Mouse (Mus musculus) forebrain, embryonic 12.5 days (tissue): ENCODE measurements at regions not wholly inside any gene's neighbourhood (a gene's known extent, or its start where the extent isn't known, plus 50 kb on each side); places are given as distances from the start of the nearest gene placed in this dataset.

Experiments
- ATAC-seq: fragments of 200-750 bp; cut with Nextera tagmentation; 2 replicates; pipeline ENCODE4 v1.8.0; 2017; ENCODE audit warnings: moderate TSS enrichment; ENCODE audit not compliant: low FRiP score
- H3K27ac ChIP-seq: fragments of 300-500 bp; sonication (generic); 2 replicates; pipeline ENCODE4 v1.5.1; 2016; ENCODE audit warnings: mild to moderate bottlenecking
- H3K27me3 ChIP-seq: fragments of 300-500 bp; sonication (generic); 2 replicates; pipeline ENCODE4 v1.6.1; 2016; ENCODE audit warnings: mild to moderate bottlenecking
- H3K36me3 ChIP-seq: fragments of 300-500 bp; sonication (generic); replicated peaks from 2 replicates; pipeline ENCODE4 v1.6.1; 2016; ENCODE audit warnings: mild to moderate bottlenecking
- H3K4me1 ChIP-seq: fragments of 300-500 bp; sonication (generic); 2 replicates; pipeline ENCODE4 v1.6.1; 2016
- H3K4me2 ChIP-seq: fragments of 300-500 bp; sonication (generic); 2 replicates; pipeline ENCODE4 v1.6.1; 2016; ENCODE audit warnings: mild to moderate bottlenecking, moderate library complexity
- H3K4me3 ChIP-seq: fragments of 300-500 bp; sonication (generic); replicated peaks from 2 replicates; pipeline ENCODE4 v1.5.1; 2016; ENCODE audit warnings: mild to moderate bottlenecking
- H3K9ac ChIP-seq: fragments of 300-500 bp; sonication (generic); 2 replicates; pipeline ENCODE4 v1.6.1; 2016; ENCODE audit warnings: mild to moderate bottlenecking
- H3K9me3 ChIP-seq: fragments of 300-500 bp; sonication (generic); 2 replicates; pipeline ENCODE4 v1.6.1; 2016
- WGBS: fragments of 180-500 bp; shearing (Covaris S2); methylation state at CpG from one replicate; pipeline ENCODE4 v1.1.7; 2016; 5-methylcytosine and 5-hydroxymethylcytosine counted together

- no peak for ATAC-seq
- Histone ChIP-seq H3K36me3 (no peaks in the 10 kb centered on the region), H3K9me3 (no peaks in the 10 kb centered on the region), H3K4me2 (no peak overlapping the region), H3K4me3 (no peak overlapping the region), H3K27me3 (no peaks in the 10 kb centered on the region), H3K4me1 (peaks cover 5% of the 10 kb centered on the region; the same call in 1 of the 2 replicates), H3K27ac (no peak overlapping the region), H3K9ac (no peak overlapping the region)
- WGBS: 87% methylated on average over 2 of the region's 2 CpGs
These were observed 2982.4 kb upstream of the Lrrc6 start for GRCm38 (mm10) chr15:69483096-69483495.

GRCm38 (mm10) chr15:69481087-69481486 lies 2980.4 kb upstream of the Lrrc6 start:
- Histone ChIP-seq H3K4me3 (no peak overlapping the region), H3K4me1 (peaks cover 5% of the 10 kb centered on the region; the same call in 1 of the 2 replicates), H3K9ac (no peak overlapping the region), H3K36me3 (no peaks in the 10 kb centered on the region), H3K4me2 (no peak overlapping the region), H3K27me3 (no peaks in the 10 kb centered on the region), H3K27ac (no peak overlapping the region), H3K9me3 (no peaks in the 10 kb centered on the region)
- ATAC-seq: no peak
- 78% methylated on average over 3 of the region's 3 CpGs for WGBS

GRCm38 (mm10) chr15:69477050-69477449 lies 2976.3 kb upstream of the Lrrc6 start:
- no peaks in the 10 kb centered on the region for H3K9me3 ChIP-seq
- no peak overlapping the region for H3K9ac ChIP-seq
- H3K4me1 ChIP-seq: no peaks in the 10 kb centered on the region
- no peaks in the 10 kb centered on the region for H3K27me3 ChIP-seq
- no peak overlapping the region for H3K4me2 ChIP-seq
- no peak overlapping the region for H3K27ac ChIP-seq
- H3K36me3 ChIP-seq: no peaks in the 10 kb centered on the region
- 96% methylated on average over 3 of the region's 3 CpGs for WGBS
- ATAC-seq: no peak
- H3K4me3 ChIP-seq: no peak overlapping the region

- Histone ChIP-seq H3K9ac (no peak overlapping the region), H3K9me3 (no peaks in the 10 kb centered on the region), H3K4me3 (no peak overlapping the region), H3K27ac (no peak overlapping the region), H3K4me2 (no peak overlapping the region), H3K36me3 (no peaks in the 10 kb centered on the region), H3K4me1 (no peaks in the 10 kb centered on the region), H3K27me3 (no peaks in the 10 kb centered on the region)
- ATAC-seq: no peak
- WGBS: 84% methylated on average over 1 of the region's 1 CpGs
These were observed 2968.9 kb upstream of the Lrrc6 start for GRCm38 (mm10) chr15:69469566-69469965.

GRCm38 (mm10) chr15:69460581-69461194 lies 2960.0 kb upstream of the Lrrc6 start:
- WGBS: 90% methylated on average over 2 of the region's 2 CpGs
- Histone ChIP-seq H3K9ac (no peak overlapping the region), H3K9me3 (no peaks in the 10 kb centered on the region), H3K36me3 (no peaks in the 10 kb centered on the region), H3K4me2 (no peak overlapping the region), H3K4me1 (peaks cover 7% of the 10 kb centered on the region; the same call in 1 of the 2 replicates), H3K27me3 (no peaks in the 10 kb centered on the region), H3K4me3 (no peak overlapping the region), H3K27ac (no peak overlapping the region)
- ATAC-seq: no peak

GRCm38 (mm10) chr15:69457473-69457872 lies 2956.8 kb upstream of the Lrrc6 start:
- 21% methylated on average over 4 of the region's 4 CpGs for WGBS
- Histone ChIP-seq H3K27me3 (no peaks in the 10 kb centered on the region), H3K27ac (no peak overlapping the region), H3K4me1 (peaks cover 7% of the 10 kb centered on the region; the same call in 1 of the 2 replicates), H3K36me3 (no peaks in the 10 kb centered on the region), H3K4me2 (no peak overlapping the region), H3K9me3 (no peaks in the 10 kb centered on the region), H3K4me3 (no peak overlapping the region), H3K9ac (no peak overlapping the region)
- ATAC-seq: peak; percentile 41; the same call in 1 of the 2 replicates

- WGBS: 44% methylated on average over 4 of the region's 4 CpGs
These were observed 2955.6 kb upstream of the Lrrc6 start for GRCm38 (mm10) chr15:69456191-69456770.

GRCm38 (mm10) chr15:69441008-69441407 lies 2940.3 kb upstream of the Lrrc6 start:
- Histone ChIP-seq H3K4me1 (no peaks in the 10 kb centered on the region), H3K4me2 (no peak overlapping the region), H3K4me3 (no peak overlapping the region), H3K36me3 (no peaks in the 10 kb centered on the region), H3K27me3 (no peaks in the 10 kb centered on the region), H3K9me3 (no peaks in the 10 kb centered on the region), H3K27ac (no peak overlapping the region), H3K9ac (no peak overlapping the region)
- 89% methylated on average over 3 of the region's 3 CpGs for WGBS
- no peak for ATAC-seq

More at GRCm38 (mm10) chr15:69456191-69456770, 2955.6 kb upstream of the Lrrc6 start:
- no peak overlapping the region for H3K9ac ChIP-seq
- H3K27ac ChIP-seq: no peak overlapping the region
- peaks cover 7% of the 10 kb centered on the region; the same call in 1 of the 2 replicates for H3K4me1 ChIP-seq
- H3K36me3 ChIP-seq: no peaks in the 10 kb centered on the region
- H3K9me3 ChIP-seq: no peaks in the 10 kb centered on the region
- no peaks in the 10 kb centered on the region for H3K27me3 ChIP-seq
- no peak overlapping the region for H3K4me2 ChIP-seq
- no peak overlapping the region for H3K4me3 ChIP-seq
- no peak; the same call in 1 of the 2 replicates for ATAC-seq

- H3K9ac ChIP-seq: no peak overlapping the region
- WGBS: 100% methylated on average over 1 of the region's 1 CpGs
- ATAC-seq: no peak
These were observed 2912.9 kb upstream of the Lrrc6 start for GRCm38 (mm10) chr15:69413531-69414011.

GRCm38 (mm10) chr15:69389575-69389974 lies 2888.9 kb upstream of the Lrrc6 start:
- Histone ChIP-seq H3K9me3 (no peaks in the 10 kb centered on the region), H3K36me3 (no peaks in the 10 kb centered on the region), H3K4me3 (no peak overlapping the region), H3K27ac (no peak overlapping the region), H3K4me1 (no peaks in the 10 kb centered on the region), H3K9ac (no peak overlapping the region), H3K4me2 (no peak overlapping the region), H3K27me3 (no peaks in the 10 kb centered on the region)
- no peak for ATAC-seq
- 88% methylated on average over 4 of the region's 4 CpGs for WGBS

More at GRCm38 (mm10) chr15:69413531-69414011, 2912.9 kb upstream of the Lrrc6 start:
- Histone ChIP-seq H3K27me3 (no peaks in the 10 kb centered on the region), H3K36me3 (no peaks in the 10 kb centered on the region), H3K9me3 (no peaks in the 10 kb centered on the region), H3K27ac (no peak overlapping the region), H3K4me2 (no peak overlapping the region), H3K4me3 (no peak overlapping the region), H3K4me1 (no peaks in the 10 kb centered on the region)

- Histone ChIP-seq H3K9me3 (no peaks in the 10 kb centered on the region), H3K4me3 (no peak overlapping the region), H3K27me3 (no peaks in the 10 kb centered on the region), H3K4me2 (no peak overlapping the region), H3K9ac (no peak overlapping the region), H3K27ac (no peak overlapping the region), H3K4me1 (no peaks in the 10 kb centered on the region), H3K36me3 (no peaks in the 10 kb centered on the region)
- ATAC-seq: no peak
These were observed 2886.8 kb upstream of the Lrrc6 start for GRCm38 (mm10) chr15:69387466-69387865.

GRCm38 (mm10) chr15:69365440-69365839 lies 2864.7 kb upstream of the Lrrc6 start:
- H3K27ac ChIP-seq: no peak overlapping the region
- no peak overlapping the region for H3K4me3 ChIP-seq
- H3K27me3 ChIP-seq: no peaks in the 10 kb centered on the region
- ATAC-seq: no peak
- H3K9ac ChIP-seq: no peak overlapping the region
- no peak overlapping the region for H3K4me2 ChIP-seq
- no peaks in the 10 kb centered on the region for H3K9me3 ChIP-seq
- H3K4me1 ChIP-seq: no peaks in the 10 kb centered on the region
- no peaks in the 10 kb centered on the region for H3K36me3 ChIP-seq
